Mouse (Mus musculus): Measurements from ENCODE around the gene Bglap3.
"Not testable (repeated sequence)": the region's sequence is repeated elsewhere in the genome, so short reads cannot be mapped to it uniquely, and the experiment has no call there.

DNA sequence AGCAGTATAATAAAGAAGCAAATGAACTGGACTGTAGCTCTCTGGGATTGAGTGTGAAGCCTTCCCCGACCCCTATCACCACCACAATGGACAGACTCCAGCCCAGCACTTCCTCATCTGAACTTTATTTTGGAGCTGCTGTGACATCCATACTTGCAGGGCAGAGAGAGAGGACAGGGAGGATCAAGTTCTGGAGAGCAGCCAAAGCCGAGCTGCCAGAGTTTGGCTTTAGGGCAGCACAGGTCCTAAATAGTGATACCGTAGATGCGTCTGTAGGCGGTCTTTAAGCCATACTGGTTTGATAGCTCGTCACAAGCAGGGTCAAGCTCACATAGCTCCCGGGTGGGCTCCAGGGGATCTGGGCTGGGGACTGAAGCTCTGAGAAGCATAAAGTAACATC, 4.0 kb downstream of the Bglap3 start:
- TF ChIP-seq CTCF (IDR thresholded peaks at IDR 0.05; ENCODE audit: control insufficient read depth, insufficient read depth, insufficient replicate concordance, low read depth, low read length); POLR2A (IDR thresholded peaks at IDR 0.05; ENCODE audit: control insufficient read depth, low read depth, low read length): not testable (repeated sequence)
